Mouse (Mus musculus) 3T3-L1 (cell line): ENCODE data around the gene Dppa1.
"Not testable (repeated sequence)": the region's sequence is repeated elsewhere in the genome, so short reads cannot be mapped to it uniquely, and the experiment has no call there.

Experiments used
- DNase-seq: peaks from one replicate; pipeline ENCODE4 v3.0.0-alpha.2; 2015; ENCODE audit warnings: low read depth, low spot score

Gene Dppa1

DNA sequence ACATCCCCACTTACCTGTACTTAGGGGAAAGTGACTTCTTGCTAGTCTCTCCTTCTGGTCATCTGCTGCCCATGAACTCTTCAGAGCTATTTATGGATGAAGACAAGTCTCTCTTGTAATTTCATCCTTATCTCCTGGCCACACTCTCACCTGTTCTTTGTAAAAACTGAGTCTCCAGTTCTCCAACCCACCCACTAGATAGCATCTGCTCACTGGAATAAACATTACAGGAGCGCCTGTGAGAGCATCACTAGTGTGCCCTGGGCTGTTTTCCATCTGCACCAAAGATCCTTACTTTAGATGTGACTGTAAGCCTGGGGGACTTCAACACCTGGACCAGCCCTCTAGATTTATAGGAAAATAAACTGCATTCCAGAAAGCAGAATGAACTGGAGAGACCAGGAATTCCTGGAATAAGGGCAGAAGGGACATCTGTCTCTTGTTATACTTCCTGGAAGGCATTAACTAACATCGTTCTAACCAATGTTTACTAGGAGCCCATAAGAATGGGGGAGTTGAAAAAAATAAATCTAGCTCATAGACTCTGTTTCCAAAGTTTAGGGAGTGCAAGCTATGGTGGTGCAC lies at the start of gene Dppa1:
Gene Dppa1, minus strand, starts transcription at position 51 of the 585 bp plus-strand sequence.
- no peak for DNase-seq

- no peak for DNase-seq
Observed at GRCm38 (mm10) chr11:46667938-46668337, 38.9 kb upstream of the Dppa1 start.

- no peak for DNase-seq
Observed at GRCm38 (mm10) chr11:46667105-46667504, 38.0 kb upstream of the Dppa1 start.

GRCm38 (mm10) chr11:46665599-46666522 lies 36.8 kb upstream of the Dppa1 start:
- peak; percentile 78 for DNase-seq

DNA sequence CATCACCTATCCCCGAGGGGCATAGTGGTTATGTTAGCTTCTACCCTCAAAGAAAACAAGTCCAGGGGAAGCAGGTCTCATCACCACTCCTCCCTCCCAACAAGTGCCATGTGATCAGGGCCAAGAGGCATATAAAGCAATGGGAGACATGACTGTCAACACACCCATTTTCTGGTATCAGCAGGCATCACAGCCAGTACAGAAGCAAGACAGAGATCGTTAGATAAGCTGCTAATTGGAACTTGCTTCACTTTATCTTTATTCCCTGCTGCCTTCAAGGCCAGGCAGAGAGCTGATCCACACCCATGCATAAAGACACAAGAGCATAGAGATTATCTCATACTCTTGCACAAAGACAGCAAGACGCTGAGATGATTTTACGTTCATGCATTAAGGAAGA lies 34.2 kb upstream of the Dppa1 start:
- DNase-seq, result no peak

DNA sequence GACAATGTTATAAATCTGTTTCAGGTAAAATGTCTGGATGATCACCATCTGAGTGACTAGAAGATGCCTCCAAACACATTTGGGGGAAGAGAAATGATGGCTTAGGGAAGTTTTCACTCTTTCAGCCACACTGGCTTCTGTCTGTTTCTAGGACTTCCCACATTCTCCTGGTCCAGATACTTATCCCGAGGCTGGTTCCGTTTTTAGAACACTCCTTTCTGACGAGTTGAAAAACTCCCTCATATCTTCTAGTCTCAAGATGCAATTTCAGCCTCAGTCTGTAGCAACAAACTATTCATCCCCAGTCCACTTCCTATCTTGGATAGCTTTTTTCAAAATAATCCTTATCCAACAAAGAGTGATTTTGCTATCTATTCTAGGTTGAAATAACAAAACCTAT lies 23.4 kb upstream of the Dppa1 start:
- no peak for DNase-seq

DNA sequence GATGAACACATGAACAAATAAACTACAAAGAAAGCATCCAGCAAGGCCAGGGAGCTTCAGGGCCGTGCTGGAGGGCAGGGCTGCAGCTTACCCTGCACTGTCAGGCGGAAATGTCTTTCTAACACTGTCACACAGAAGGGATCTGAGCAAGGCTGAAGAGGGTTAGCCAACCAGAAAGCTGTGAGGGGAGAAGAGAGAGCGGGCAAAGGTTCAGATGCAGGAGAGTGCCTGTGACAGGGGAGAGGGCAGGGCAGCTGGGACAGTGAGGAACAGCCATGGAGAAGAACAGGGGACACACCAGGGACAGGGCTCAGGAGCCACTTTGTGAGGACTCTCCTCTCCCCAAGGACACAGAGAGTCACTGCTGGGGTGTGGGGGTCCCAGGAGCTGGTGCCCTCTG lies 20.6 kb upstream of the Dppa1 start:
- not testable (repeated sequence) for DNase-seq

DNA sequence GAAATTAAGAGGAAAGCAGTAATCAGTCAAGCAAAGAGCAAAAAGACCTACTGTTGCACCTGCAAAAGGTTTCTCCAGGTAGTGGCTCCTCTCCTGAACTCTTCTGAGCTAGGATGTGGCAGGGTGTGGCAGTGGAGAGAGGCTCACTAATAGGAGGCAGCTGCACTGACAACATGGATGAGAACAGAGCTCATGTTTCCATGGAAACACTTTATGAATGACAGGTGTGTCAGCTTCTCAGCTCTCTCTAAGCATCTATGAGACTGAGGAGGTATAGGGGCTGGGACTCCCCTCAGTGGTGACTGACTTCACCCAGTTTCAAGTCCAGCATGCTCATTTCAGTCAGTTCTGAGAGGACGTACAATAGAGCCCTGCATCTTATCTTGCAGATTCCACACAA lies 15.8 kb upstream of the Dppa1 start:
- DNase-seq, result no peak

DNA sequence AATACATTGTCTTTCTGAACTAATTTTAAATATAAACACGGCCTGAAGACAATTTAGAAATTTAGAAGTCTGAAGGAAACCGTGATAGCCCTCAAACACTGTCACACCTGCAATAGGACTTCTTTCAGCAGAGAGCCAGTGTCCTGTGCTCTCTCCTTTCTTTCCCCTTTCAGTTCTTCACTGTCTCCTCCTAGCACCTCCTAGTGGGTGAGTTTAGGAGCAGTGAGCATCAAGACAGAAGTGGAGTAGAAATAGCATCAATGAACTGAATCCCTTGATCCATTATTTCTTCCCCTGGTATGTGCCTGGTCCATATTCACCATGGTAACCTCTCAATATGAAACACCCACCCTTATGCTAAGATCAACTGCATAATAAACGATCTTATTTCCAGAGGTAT lies 7.5 kb upstream of the Dppa1 start:
- no peak for DNase-seq

DNA sequence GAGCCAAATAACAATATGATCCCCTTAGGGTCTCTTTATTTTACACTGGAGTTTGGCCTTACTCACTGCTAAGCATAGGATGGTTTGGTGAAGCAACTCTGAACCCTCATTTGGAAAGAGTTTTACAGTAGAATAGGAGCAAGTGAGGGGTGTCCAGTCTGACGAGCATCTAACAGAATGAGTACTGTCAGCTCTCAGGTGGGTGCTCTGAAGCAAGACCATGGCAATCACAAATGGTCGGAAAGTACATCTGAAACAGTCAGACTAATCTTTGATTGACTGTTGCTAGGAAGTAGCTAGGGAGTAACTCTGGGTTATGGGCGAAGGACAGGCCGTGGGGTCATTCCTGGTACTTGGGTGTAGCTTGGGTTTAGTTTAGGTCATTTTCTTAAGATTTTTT lies 6.5 kb upstream of the Dppa1 start:
- DNase-seq, result not testable (repeated sequence)

GRCm38 (mm10) chr11:46631635-46632034 lies 2.6 kb upstream of the Dppa1 start:
- DNase-seq, result peak; percentile 39

- DNase-seq, result no peak
Observed at GRCm38 (mm10) chr11:46620414-46621168, 8.5 kb downstream of the Dppa1 start.

DNA sequence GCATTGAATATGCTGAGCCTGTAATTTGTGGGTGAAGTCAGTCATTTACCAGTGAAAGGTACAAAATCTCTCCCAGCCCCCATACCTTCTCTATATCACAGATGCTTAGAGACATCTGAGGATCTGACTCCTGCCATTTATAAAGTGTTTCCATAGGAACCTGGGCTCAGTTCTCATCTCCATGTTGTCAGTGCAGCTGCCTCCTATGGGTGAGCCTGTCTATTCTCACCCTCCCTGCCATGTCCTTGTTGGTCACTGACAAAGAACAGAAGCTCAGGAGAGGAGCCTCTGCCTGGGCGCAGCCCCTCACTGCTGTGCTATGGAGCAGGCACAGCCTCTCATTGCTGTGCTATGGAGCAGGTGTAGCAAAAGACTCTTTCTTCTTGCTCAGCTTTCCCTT lies 9.1 kb downstream of the Dppa1 start:
- DNase-seq, result no peak

DNA sequence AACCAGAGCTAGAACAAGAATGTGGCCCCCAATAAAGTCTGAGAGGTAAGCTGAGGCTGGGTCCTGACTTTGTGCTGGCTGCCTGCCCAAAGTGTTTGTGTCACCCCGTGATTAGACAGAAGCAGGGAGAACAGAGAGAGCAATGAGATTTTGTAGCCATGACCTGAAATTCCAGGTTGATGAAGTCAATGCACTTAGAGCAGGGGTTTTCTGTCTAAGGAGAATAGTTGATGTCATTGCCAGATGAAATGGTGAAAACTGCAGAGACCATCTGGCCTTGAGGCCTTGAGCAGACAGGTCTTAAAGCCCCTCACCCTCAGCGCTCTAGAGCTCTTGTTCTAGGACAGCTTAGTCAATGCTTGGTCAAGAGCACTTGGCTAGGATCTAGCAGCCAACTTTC lies 36.6 kb downstream of the Dppa1 start:
- no peak for DNase-seq

GRCm38 (mm10) chr11:46582741-46583140 lies 46.3 kb downstream of the Dppa1 start:
- no peak for DNase-seq

DNA sequence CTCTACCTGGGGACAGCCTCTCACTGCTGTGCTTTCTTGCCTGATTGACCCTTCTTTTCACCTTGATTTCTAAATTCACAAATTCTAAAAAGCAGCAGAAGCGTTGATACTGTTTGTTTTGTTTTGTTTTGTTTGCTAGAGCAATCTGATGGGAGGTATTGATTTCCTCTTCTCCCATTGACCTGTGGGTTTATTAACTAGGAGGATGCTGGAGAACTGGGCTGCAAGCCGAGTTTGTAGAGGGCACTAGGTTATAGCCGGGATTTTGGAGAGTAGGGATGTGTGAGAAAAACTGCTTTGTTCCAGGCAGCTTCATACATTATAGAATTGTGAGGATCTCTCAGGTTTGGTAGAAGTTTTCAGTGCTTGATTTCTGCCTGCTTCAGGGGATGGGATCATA lies 48.6 kb downstream of the Dppa1 start:
- DNase-seq, result no peak

DNA sequence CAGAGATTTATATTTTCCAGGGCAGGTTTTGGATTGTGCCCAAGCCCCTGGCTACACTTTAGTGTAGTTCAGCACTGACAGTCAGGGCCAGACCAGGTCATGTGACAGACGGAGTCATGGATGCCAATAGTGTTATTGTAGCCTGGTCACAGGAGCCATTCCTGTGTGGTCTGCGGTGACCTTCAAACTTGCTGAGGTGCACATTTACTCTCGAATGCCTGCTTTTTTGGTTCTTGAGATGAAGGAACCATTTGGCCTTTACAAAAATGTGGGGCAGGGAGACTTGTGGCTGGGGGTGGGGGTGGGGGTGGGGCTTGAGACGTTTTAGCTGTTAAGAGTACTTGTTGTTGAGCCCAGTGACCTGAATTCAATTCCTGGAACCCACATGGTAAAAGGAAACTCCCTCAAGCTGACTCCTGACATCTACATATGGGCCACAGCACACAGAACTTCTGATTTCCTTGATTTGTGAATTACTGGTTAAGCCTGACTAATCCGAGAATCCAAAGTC lies 50.2 kb downstream of the Dppa1 start:
- peak; percentile 8 for DNase-seq

- DNase-seq, result no peak
Observed at GRCm38 (mm10) chr11:46571327-46571726, 57.7 kb downstream of the Dppa1 start, which contains the start of gene BC053393. Gene BC053393, plus strand, starts transcription at chr11:46571536.

GRCm38 (mm10) chr11:46569107-46569506 lies 60.0 kb downstream of the Dppa1 start:
- DNase-seq, result no peak

DNA sequence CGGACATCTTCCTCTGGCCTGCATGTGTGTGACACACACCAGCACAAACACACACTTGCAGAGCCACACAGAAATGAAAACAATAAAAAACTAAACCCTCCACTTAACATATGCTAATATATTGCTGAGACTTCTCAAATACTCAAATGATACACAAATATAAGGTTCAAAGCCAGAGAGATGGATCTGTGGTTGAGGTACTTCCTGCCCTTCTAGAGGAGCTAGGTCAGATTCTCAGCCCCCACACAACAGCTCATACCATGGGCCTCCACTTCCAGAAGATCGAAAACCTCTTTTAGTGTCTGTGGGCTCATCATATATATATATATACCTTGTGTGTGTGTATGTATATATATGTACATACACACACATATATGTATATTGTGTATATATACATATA lies 63.1 kb downstream of the Dppa1 start:
- no peak for DNase-seq

DNA sequence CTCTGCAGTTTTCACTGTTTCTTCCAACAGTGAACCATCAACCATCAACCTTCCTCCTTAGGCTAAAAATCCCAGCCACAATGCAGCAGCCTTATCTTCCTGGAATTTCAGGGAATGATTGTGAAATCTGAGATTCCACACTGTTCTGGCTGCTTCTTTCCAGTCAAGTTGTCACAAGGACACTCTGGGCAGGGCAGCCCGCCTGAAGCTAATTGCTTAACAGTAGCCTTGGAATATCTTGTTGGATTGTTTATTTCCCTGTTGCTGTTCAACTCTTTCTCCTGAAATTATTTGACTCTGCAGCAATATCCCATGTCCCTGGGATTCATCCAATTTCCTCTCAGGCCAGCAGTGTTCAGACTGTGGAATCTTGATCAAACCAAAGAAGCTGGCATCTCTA lies 64.4 kb downstream of the Dppa1 start:
- no peak for DNase-seq

GRCm38 (mm10) chr11:46561096-46561495 lies 68.0 kb downstream of the Dppa1 start:
- DNase-seq, result no peak
